Mouse (Mus musculus) forebrain, embryonic 12.5 days (tissue): ENCODE data around the gene Sepsecs. TPM values are rescaled to one million over a fixed set of nuclear protein-coding genes. Genes with fewer than 3 reads are reported as not detected.
"Not testable (repeated sequence)": the region's sequence is repeated elsewhere in the genome, so short reads cannot be mapped to it uniquely, and the experiment has no call there.

Source experiments
- ATAC-seq: fragments of 200-750 bp; cut with Nextera tagmentation; 2 replicates; pipeline ENCODE4 v1.8.0; 2017; ENCODE audit warnings: moderate TSS enrichment; ENCODE audit not compliant: low FRiP score
- H3K27ac ChIP-seq: fragments of 300-500 bp; sonication (generic); 2 replicates; pipeline ENCODE4 v1.5.1; 2016; ENCODE audit warnings: mild to moderate bottlenecking
- H3K27me3 ChIP-seq: fragments of 300-500 bp; sonication (generic); 2 replicates; pipeline ENCODE4 v1.6.1; 2016; ENCODE audit warnings: mild to moderate bottlenecking
- H3K36me3 ChIP-seq: fragments of 300-500 bp; sonication (generic); replicated peaks from 2 replicates; pipeline ENCODE4 v1.6.1; 2016; ENCODE audit warnings: mild to moderate bottlenecking
- H3K4me1 ChIP-seq: fragments of 300-500 bp; sonication (generic); 2 replicates; pipeline ENCODE4 v1.6.1; 2016
- H3K4me2 ChIP-seq: fragments of 300-500 bp; sonication (generic); 2 replicates; pipeline ENCODE4 v1.6.1; 2016; ENCODE audit warnings: mild to moderate bottlenecking, moderate library complexity
- H3K4me3 ChIP-seq: fragments of 300-500 bp; sonication (generic); replicated peaks from 2 replicates; pipeline ENCODE4 v1.5.1; 2016; ENCODE audit warnings: mild to moderate bottlenecking
- H3K9ac ChIP-seq: fragments of 300-500 bp; sonication (generic); 2 replicates; pipeline ENCODE4 v1.6.1; 2016; ENCODE audit warnings: mild to moderate bottlenecking
- H3K9me3 ChIP-seq: fragments of 300-500 bp; sonication (generic); 2 replicates; pipeline ENCODE4 v1.6.1; 2016
- WGBS: fragments of 180-500 bp; shearing (Covaris S2); methylation state at CpG from one replicate; pipeline ENCODE4 v1.1.7; 2016; 5-methylcytosine and 5-hydroxymethylcytosine counted together
- polyA plus RNA-seq: library from polyadenylated mRNA; unstranded; fragments of >200 nt; fragmentation: Nextera tagmentation; extraction: Ambion mirVana; gene quantifications from 2 replicates; pipeline ENCODE4 v1.2.1, GENCODE M21; 2016

Gene Sepsecs
- 9.1 and 9.7 TPM in 2 replicates for polyA plus RNA-seq

DNA sequence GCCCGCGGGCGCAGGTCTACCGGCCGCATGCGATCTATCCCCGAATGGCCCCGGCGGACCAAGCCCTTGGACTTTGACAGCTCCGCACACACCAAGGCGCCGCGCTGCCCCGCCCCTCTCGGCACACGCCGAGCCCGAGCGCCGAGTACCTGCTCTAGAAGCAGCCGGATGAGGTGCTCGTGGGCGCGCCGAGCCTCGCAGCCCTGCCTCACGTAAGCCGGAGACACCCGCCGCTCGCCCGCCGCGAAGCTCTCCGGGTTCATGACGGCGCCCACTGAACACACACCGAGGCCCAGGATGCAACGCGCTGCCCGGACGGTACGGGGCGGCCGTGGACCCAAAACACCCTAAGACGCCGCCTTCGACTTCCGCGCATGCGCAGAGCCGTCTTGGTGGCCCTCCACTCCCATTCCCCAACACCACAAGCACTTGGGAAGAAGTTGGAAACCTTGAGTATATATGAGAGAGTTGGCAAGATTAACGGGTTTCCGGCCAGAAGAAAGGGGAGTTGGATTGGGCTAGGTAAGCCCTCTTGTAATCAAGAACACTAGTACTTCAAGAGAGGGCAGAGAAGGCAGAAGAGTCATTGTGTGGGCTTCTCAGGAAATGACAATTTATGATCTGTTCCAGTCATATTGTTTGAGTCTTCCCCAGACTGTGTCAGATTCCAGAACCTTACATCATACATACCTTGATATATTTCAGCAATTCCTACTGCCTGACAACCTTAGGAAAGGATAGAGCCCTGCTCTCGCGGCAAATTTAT is at the start of gene Sepsecs:
Gene Sepsecs, minus strand, starts transcription at position 283 of the 766 bp plus-strand sequence.
- no peaks in the 10 kb centered on the region for H3K27me3 ChIP-seq
- peak within 1 kb of the TSS; percentile 55 for H3K4me2 ChIP-seq
- H3K4me1 ChIP-seq = peaks cover 13% of the 10 kb centered on the region
- H3K4me3 ChIP-seq = peak within 1 kb of the TSS; percentile 69
- H3K36me3 ChIP-seq = no peaks in the 10 kb centered on the region
- H3K27ac ChIP-seq = 0 out of 2 replicates have a peak within 1 kb of the TSS, but pooled peaks have one; percentile 50
- 4% methylated on average over 56 of the region's 56 CpGs for WGBS
- H3K9ac ChIP-seq = peak within 1 kb of the TSS; percentile 69
- no peaks in the 10 kb centered on the region for H3K9me3 ChIP-seq
- ATAC-seq = peak; percentile 95

DNA sequence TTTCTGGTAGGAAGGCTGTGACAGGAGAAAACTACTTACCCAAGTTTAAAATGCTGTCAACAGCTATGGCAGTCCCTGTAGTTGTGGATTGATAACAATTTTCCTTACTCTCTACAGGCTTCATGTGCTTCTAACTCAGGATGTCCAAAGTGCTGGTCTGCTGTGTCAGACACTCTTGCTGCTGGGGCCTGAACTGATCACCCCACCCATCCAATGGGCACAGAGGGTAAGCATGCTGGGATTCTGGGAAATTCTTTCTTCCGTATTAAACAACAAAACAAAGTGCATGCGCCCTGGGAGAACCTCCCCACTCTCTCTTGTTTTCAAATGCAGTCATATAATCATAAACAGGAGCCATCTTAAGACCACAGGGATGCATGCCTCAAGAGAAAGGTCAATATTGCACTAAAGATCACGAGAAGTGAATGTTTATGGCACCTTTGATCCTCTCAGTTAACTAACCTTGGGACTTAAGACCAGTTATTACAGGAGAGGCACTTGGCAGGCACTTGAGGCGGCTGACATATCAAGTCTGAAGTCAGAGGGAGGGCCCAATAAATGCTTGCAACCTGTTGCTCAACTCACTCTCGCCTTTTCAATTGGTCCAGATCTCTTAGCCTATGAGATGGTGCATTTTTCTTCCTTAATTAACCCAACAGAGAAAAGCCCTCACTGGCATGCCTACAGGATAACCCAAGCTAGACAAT is 47.4 kb upstream of the Sepsecs start:
- ATAC-seq = no peak
- Histone ChIP-seq H3K27ac (no peak overlapping the region), H3K27me3 (no peaks in the 10 kb centered on the region), H3K4me1 (no peaks in the 10 kb centered on the region), H3K4me3 (no peak overlapping the region), H3K36me3 (no peaks in the 10 kb centered on the region), H3K9ac (no peak overlapping the region), H3K4me2 (no peak overlapping the region), H3K9me3 (no peaks in the 10 kb centered on the region)
- WGBS = 88% methylated on average over 5 of the region's 5 CpGs

DNA sequence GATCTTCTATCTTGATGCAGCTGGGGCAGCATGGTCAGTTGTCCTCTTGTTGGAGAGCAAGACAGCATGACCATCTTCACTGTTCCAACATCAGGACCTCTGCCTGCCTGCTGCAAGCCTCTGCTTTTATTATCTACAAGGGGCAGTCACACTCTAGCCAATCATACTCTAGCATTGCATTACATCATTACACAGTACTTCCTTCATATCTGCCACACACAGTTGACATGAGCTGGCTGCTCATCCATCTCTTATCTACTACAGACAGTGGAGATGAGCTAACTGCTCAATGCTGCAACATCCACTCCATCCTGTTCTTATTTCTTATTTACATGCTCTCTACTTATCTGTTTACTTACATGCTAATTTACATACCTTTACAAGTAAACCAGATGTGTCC is 43.2 kb upstream of the Sepsecs start:
- ATAC-seq = no peak
- Histone ChIP-seq H3K27ac (no peak overlapping the region), H3K4me3 (no peak overlapping the region)

DNA sequence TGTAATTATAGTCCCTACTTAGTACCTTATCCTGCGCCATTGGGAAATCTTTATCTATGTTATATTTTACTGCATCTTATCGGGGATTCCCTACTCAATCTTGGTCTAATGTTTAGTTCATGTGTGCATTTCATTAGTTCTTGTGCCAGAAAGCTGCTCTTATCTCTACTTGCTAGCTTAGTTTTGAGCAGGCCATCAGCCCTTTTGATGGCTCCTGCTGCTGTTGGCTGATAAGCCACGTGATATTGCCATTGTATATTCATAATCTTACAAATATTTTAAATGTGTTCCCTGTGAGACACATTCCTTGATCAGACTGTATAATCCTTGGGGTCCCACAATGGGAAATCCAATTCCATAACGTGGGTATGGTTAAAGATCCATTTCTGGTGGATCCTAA is 35.1 kb upstream of the Sepsecs start:
- no peak overlapping the region for H3K4me3 ChIP-seq
- no peak overlapping the region for H3K27ac ChIP-seq
- H3K9ac ChIP-seq = no peak overlapping the region
- H3K27me3 ChIP-seq = no peaks in the 10 kb centered on the region
- no peaks in the 10 kb centered on the region for H3K4me1 ChIP-seq
- no peak overlapping the region for H3K4me2 ChIP-seq
- no peak for ATAC-seq
- WGBS = 82% methylated on average over 4 of the region's 4 CpGs
- H3K36me3 ChIP-seq = no peaks in the 10 kb centered on the region
- H3K9me3 ChIP-seq = no peaks in the 10 kb centered on the region

More for the DNA sequence above, 43.2 kb upstream of the Sepsecs start:
- H3K9me3 ChIP-seq = no peaks in the 10 kb centered on the region
- H3K9ac ChIP-seq = no peak overlapping the region
- no peaks in the 10 kb centered on the region for H3K27me3 ChIP-seq
- H3K4me2 ChIP-seq = no peak overlapping the region
- no peaks in the 10 kb centered on the region for H3K36me3 ChIP-seq
- no peaks in the 10 kb centered on the region for H3K4me1 ChIP-seq

DNA sequence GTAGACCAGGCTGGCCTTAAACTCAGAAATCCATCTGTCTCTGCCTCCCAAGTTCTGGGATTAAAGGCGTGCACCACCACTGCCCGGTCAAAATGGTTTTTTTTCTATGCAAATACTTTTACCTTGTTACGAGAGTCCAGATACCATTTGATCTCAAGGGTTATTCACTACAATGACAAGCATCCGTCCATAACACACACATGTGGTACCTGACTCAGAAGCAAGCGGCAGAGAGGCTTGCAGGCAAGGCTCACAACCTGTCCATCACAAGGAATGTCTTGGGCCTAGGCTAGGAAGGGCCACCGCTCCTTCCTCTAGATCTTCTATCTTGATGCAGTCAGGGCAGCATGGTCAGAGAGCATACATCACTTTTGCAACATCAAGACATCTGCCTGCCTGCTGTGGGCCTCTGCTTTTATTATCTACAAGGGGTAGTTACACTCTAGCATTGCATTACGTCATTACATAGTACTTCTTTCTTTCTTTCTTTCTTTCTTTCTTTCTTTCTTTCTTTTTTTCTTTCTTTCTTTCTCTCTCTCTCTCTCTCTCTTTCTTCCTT is 28.5 kb upstream of the Sepsecs start:
- not testable (repeated sequence) for H3K4me2 ChIP-seq, H3K27me3 ChIP-seq, H3K9me3 ChIP-seq, ATAC-seq, H3K36me3 ChIP-seq, H3K27ac ChIP-seq, H3K4me1 ChIP-seq, H3K9ac ChIP-seq, H3K4me3 ChIP-seq
- WGBS = 87% methylated on average over 7 of the region's 7 CpGs

DNA sequence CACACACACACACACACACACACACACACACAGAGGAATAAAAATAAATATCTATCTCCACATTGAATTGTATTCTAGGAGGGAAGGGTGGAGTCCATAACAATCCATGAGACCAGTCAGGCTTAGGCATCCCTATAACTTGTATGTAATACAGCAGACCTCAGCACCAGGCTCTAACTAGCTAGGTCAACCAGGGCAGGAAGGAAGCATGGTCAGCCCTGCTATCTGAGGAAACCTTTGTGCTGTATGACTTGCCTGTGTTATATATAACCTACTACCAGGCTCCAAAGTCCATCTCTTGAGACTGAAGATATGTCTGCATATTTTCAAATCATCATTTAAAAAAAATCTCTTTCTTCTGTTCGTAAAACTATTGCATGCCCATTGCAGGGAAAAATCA is 27.8 kb upstream of the Sepsecs start:
- Histone ChIP-seq H3K9me3 (no peaks in the 10 kb centered on the region), H3K27me3 (no peaks in the 10 kb centered on the region), H3K4me2 (no peak overlapping the region), H3K4me1 (no peaks in the 10 kb centered on the region), H3K4me3 (no peak overlapping the region), H3K27ac (no peak overlapping the region), H3K36me3 (no peaks in the 10 kb centered on the region), H3K9ac (no peak overlapping the region)
- ATAC-seq = no peak
- 86% methylated on average over 1 of the region's 1 CpGs for WGBS

DNA sequence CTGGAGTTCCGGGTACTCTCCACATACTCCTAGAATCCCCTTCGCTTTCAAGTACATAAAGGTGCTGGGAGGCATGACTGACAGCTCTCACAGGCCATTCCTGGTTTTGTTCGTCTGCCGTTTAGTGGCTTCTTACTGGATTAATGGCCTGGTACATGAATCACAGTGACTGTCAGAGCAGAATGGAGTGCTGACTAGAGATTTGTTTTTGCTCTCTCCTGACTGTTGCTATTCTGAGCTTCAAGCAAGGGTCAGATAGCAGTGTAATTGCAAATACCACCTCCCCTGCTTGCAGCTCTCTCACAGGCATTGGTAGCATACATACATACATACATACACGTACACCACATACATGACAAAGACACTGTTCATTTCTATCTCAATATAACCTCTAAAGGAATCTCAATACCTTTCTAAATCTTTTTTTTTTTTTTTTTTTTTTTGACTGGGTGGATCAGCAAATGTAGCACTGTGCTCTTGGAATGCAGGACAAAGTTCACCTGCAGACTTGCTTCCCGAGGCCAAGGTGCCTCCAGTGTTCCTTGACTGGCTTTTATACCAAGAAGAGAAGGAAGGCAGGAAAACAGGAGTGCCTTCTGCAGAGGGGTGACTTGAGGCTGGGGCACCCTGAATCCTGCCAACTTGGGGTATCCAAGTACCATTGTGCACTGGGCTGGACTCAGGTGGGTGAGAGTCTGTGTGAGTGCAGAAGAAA is 18.4 kb upstream of the Sepsecs start:
- Histone ChIP-seq H3K36me3 (no peaks in the 10 kb centered on the region), H3K27ac (no peak overlapping the region), H3K4me1 (no peaks in the 10 kb centered on the region), H3K9me3 (no peaks in the 10 kb centered on the region), H3K9ac (no peak overlapping the region), H3K4me2 (no peak overlapping the region), H3K27me3 (no peaks in the 10 kb centered on the region), H3K4me3 (no peak overlapping the region)
- ATAC-seq = no peak
- 60% methylated on average over 6 of the region's 6 CpGs for WGBS

DNA sequence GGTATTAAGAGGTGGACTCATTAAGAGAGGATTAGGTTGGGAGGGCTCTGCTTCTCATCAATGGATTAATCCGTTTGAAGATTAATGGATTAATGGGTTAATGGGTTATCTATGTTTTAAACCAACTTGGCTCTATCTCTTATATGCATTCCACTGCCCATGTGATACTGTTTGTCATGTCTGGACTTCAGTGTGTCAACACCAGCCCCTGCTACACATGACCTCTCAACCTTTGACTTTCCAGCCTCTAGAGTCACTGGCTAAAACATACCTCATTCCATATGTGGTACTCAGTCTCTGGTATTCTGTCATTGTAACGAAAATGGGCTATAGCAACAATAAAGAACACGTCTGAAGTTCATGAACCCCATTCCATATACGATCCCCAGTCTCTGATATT is 11.6 kb upstream of the Sepsecs start:
- Histone ChIP-seq H3K4me2 (no peak overlapping the region), H3K27me3 (0 out of 2 replicates have a peak, but pooled peaks cover 5% of the 10 kb centered on the region), H3K4me1 (no peaks in the 10 kb centered on the region), H3K9me3 (no peaks in the 10 kb centered on the region), H3K36me3 (no peaks in the 10 kb centered on the region), H3K9ac (no peak overlapping the region), H3K4me3 (no peak overlapping the region), H3K27ac (no peak overlapping the region)
- WGBS = 42% methylated on average over 4 of the region's 4 CpGs
- no peak for ATAC-seq

DNA sequence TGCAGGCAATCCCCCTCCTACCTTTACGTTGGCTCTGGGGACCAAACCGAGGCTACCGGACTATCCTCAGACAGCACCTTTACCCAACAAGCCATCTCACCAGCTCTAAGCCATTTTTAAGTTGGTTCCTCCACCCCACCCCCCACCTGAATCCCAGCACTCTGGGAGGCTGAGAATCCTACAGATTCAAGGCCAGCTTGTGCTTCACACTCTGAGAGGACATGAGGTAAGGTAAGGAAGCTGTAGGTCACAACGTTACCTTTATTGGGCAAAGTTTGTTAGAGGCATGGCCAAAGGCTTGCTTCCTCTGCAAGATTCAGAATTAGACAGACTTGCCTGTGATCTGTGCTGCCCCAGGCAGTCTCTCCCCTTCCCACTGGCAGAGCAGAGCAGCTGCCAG is 10.7 kb upstream of the Sepsecs start:
- 53% methylated on average over 4 of the region's 4 CpGs for WGBS
- Histone ChIP-seq H3K27ac (no peak overlapping the region), H3K9me3 (no peaks in the 10 kb centered on the region), H3K4me3 (no peak overlapping the region), H3K36me3 (no peaks in the 10 kb centered on the region), H3K4me2 (no peak overlapping the region), H3K27me3 (0 out of 2 replicates have a peak, but pooled peaks cover 5% of the 10 kb centered on the region), H3K9ac (no peak overlapping the region), H3K4me1 (no peaks in the 10 kb centered on the region)
- ATAC-seq = no peak

DNA sequence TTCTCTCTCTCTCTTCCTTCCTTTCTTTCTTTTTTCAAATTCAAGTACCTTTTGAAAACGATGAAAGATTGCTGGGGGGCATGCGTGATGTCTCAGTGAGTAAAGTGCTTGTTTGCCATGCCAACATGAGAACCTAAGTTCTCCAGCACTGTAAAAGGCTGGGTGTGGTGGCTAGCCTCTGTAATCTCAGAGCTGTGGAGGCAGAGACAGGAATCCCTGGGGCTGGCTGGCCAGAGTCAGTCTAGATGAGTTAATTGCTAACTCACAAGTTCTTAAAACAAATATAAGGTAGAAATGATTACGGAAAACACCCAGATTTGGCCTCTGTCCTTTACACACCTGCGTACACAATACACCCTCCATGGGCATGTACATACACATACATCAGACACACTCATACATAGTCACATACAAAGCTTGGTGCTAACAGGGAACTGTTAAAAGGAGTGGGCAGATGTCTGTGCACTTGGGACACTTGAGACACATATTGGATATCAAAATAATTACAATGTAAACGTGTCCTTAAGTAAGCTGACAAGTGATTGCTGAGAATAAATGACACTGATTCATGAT is 9.1 kb upstream of the Sepsecs start:
- Histone ChIP-seq H3K36me3 (no peaks in the 10 kb centered on the region), H3K4me1 (peaks cover 5% of the 10 kb centered on the region), H3K4me3 (no peak overlapping the region), H3K9me3 (no peaks in the 10 kb centered on the region), H3K27me3 (0 out of 2 replicates have a peak, but pooled peaks cover 5% of the 10 kb centered on the region), H3K27ac (no peak overlapping the region), H3K4me2 (no peak overlapping the region), H3K9ac (no peak overlapping the region)
- WGBS = 86% methylated on average over 5 of the region's 5 CpGs
- no peak for ATAC-seq

DNA sequence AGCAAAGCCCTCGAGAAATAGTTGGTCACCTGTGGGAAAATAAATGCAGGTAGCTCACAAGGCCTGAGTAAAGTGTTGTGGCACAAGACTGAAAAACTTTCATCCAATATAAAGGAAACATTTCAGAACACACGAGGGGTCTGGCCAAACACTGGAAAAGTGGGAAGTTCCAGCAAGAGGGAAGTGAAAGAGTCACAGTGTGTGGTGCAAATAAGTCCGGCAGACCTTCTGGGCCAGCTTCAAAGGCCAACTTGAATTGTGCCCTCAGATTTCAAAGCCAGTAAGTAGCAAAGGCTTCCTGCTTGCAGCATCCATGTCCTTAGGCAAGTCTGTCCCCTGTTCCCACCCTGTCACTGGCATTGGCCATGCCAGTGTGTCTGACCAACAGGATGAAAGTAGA is 7.6 kb upstream of the Sepsecs start:
- no peak for ATAC-seq

More for the DNA sequence above, 7.6 kb upstream of the Sepsecs start:
- Histone ChIP-seq H3K27ac (no peak overlapping the region), H3K36me3 (no peaks in the 10 kb centered on the region), H3K4me1 (peaks cover 10% of the 10 kb centered on the region), H3K4me2 (no peak overlapping the region), H3K9ac (no peak overlapping the region), H3K27me3 (0 out of 2 replicates have a peak, but pooled peaks cover 5% of the 10 kb centered on the region), H3K4me3 (no peak overlapping the region), H3K9me3 (no peaks in the 10 kb centered on the region)
- 73% methylated on average over 3 of the region's 3 CpGs for WGBS
